Mouse (Mus musculus): Measurements from ENCODE around the gene Ccr8. TPM values are rescaled to one million over a fixed set of nuclear protein-coding genes. Genes with fewer than 3 reads are reported as not detected.

Ccr8 gene
- polyA plus RNA-seq (2021; fragmentation: Nextera tagmentation) = not detected in 2 replicates
- long read RNA-seq, experiment 1 = 0 reads
- long read RNA-seq, experiment 2 = 0 reads

GRCm38 (mm10) chr9:120091696-120092238, at the start of gene Ccr8:
Ccr8 (plus strand) TSS chr9:120092114.

DNA sequence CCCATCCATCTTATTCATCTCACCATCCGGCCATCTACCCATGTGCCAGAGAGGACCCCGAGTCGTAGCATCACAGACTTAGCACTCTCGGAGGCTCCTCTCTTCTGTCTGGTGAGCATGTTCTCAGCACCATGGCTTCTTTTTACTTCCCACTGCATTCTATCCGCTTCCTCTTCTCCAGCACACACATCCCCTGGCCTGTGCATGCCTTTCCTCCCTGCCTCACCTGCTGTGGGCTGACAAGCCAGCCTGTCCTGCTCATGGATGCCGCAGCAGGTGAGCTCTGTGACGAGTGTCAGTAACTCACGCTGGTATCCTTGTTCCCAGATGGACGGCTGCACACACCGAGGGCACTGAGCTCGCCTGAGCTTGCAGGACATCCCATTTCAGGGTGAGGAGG, 22.1 kb upstream of the Ccr8 start, which contains the start of gene Cx3cr1:
Gene Cx3cr1, minus strand, starts transcription at position 101 of the 400 bp plus-strand sequence.

GRCm38 (mm10) chr9:120110211-120111018, 18.5 kb downstream of the Ccr8 start, which contains the start of gene Slc25a38:
Slc25a38 (plus strand) TSS chr9:120110374.

GRCm38 (mm10) chr9:120127538-120128251, 35.8 kb downstream of the Ccr8 start, which contains the start of gene Rpsa:
Rpsa (plus strand) TSS chr9:120127689.

Other genes starting within 250 kb of the Ccr8 start
- gene Wdr48, start 197.2 kb upstream of the Ccr8 start, polyA plus RNA-seq (2021; fragmentation: Nextera tagmentation) = 21.7 and 24.9 TPM in 2 replicates
- gene Gorasp1, start 154.5 kb upstream of the Ccr8 start, polyA plus RNA-seq (2021; fragmentation: Nextera tagmentation) = 11.7 and 12.3 TPM in 2 replicates
- 0.54 and 1.3 TPM in 2 replicates for gene Ttc21a, start 154.5 kb upstream of the Ccr8 start, polyA plus RNA-seq (2021; fragmentation: Nextera tagmentation)
- gene Csrnp1, start 107.5 kb upstream of the Ccr8 start, polyA plus RNA-seq (2021; fragmentation: Nextera tagmentation) = 1.5 and 1.7 TPM in 2 replicates
- gene Xirp1, start 68.5 kb upstream of the Ccr8 start, polyA plus RNA-seq (2021; fragmentation: Nextera tagmentation) = not detected in 2 replicates
- 49.5 and 52.8 TPM in 2 replicates for gene Cx3cr1, start 22.2 kb upstream of the Ccr8 start, polyA plus RNA-seq (2021; fragmentation: Nextera tagmentation)
- 17.8 and 18.6 TPM in 2 replicates for gene Slc25a38, start 18.3 kb downstream of the Ccr8 start, polyA plus RNA-seq (2021; fragmentation: Nextera tagmentation)
- gene Rpsa, start 35.6 kb downstream of the Ccr8 start, polyA plus RNA-seq (2021; fragmentation: Nextera tagmentation) = 536 and 612 TPM in 2 replicates
- 133 and 154 TPM in 2 replicates for gene Mobp, start 57.6 kb downstream of the Ccr8 start, polyA plus RNA-seq (2021; fragmentation: Nextera tagmentation)
- 7.2 and 7.5 TPM in 2 replicates for gene Myrip, start 209.4 kb downstream of the Ccr8 start, polyA plus RNA-seq (2021; fragmentation: Nextera tagmentation)

All from layer of hippocampus, adult 6 months (tissue).